Mouse (Mus musculus) bone marrow macrophage, adult 2 months (primary cell): Measurements from ENCODE around the gene Pde3a.

Experiments used
- CTCF ChIP-seq: IDR thresholded peaks from 2 replicates; pipeline ENCODE4 v1.5.1; 2012; ENCODE audit warnings: low read depth, mild to moderate bottlenecking, low read length, moderate library complexity
- POLR2A ChIP-seq: IDR thresholded peaks from 2 replicates; pipeline ENCODE4 v1.6.1; 2012; ENCODE audit warnings: mild to moderate bottlenecking, low read depth, low read length, borderline replicate concordance

- TF ChIP-seq CTCF: no peak
- no peak for TF ChIP-seq POLR2A
Observed at GRCm38 (mm10) chr6:141267888-141268570, 19.0 kb downstream of the Pde3a start.
